ENCODE assay signal across 32 mouse cellular contexts in genomic region chr1:63579153-63579552, GRCm38 (mm10). TPM values are rescaled to one million over a fixed set of nuclear protein-coding genes. Genes with fewer than 3 reads are reported as not detected.
DNase-seq lines count a peak whose midpoint lies in the region; ATAC-seq and TF ChIP-seq lines count a peak whose summit lies in the region.
"Had no signal": no experiment of that assay in that cellular context is flagged by ENCODE, and none has a peak within 500 bp of the region (broad histone marks: within the 10 kb centered on the region; RNA-seq: fewer than 3 reads in every experiment).

No protein-coding gene starts in this region.

- H3K27me3 ChIP-seq in forebrain, embryonic 13.5 days = no peaks in the 10 kb centered on the region
- H3K27me3 ChIP-seq in forebrain, embryonic 12.5 days = no peaks in the 10 kb centered on the region
- H3K27me3 ChIP-seq in hindbrain, postnatal 0 days (ENCODE audit: insufficient read depth, low read length) = no peaks in the 10 kb centered on the region
- H3K27me3 ChIP-seq in hindbrain, embryonic 13.5 days = no peaks in the 10 kb centered on the region
- H3K27me3 ChIP-seq in forebrain, postnatal 0 days (ENCODE audit: insufficient read depth, low read length) = no peaks in the 10 kb centered on the region
- H3K27me3 ChIP-seq: embryonic facial prominence, embryonic 13.5 days had no signal

- H3K9me3 ChIP-seq in forebrain, embryonic 13.5 days (replicated peaks) = no peaks in the 10 kb centered on the region
- no peaks in the 10 kb centered on the region for H3K9me3 ChIP-seq in forebrain, embryonic 12.5 days
- no peaks in the 10 kb centered on the region for H3K9me3 ChIP-seq in hindbrain, postnatal 0 days (ENCODE audit: low read length)
- no peaks in the 10 kb centered on the region for H3K9me3 ChIP-seq in hindbrain, embryonic 13.5 days
- H3K9me3 ChIP-seq in forebrain, postnatal 0 days (ENCODE audit: low read length) = no peaks in the 10 kb centered on the region
- H3K9me3 ChIP-seq: embryonic facial prominence, embryonic 10.5 days; embryonic facial prominence, embryonic 13.5 days; hindbrain, embryonic 10.5 days had no signal

- H3K4me1 ChIP-seq in forebrain, embryonic 13.5 days = peaks cover 8% of the 10 kb centered on the region
- peaks cover 8% of the 10 kb centered on the region for H3K4me1 ChIP-seq in forebrain, embryonic 12.5 days
- no peaks in the 10 kb centered on the region for H3K4me1 ChIP-seq in hindbrain, postnatal 0 days (ENCODE audit: insufficient read depth, low read length)
- H3K4me1 ChIP-seq in hindbrain, embryonic 13.5 days (replicated peaks) = peaks cover 6% of the 10 kb centered on the region
- H3K4me1 ChIP-seq in forebrain, postnatal 0 days (ENCODE audit: insufficient read depth) = no peaks in the 10 kb centered on the region

- H3K27ac ChIP-seq in forebrain, embryonic 13.5 days = no peak overlapping the region
- H3K27ac ChIP-seq in forebrain, embryonic 12.5 days = no peak overlapping the region
- no peak overlapping the region for H3K27ac ChIP-seq in hindbrain, postnatal 0 days
- H3K27ac ChIP-seq in hindbrain, embryonic 13.5 days = no peak overlapping the region
- H3K27ac ChIP-seq in forebrain, postnatal 0 days (ENCODE audit: low read depth, low read length) = no peak overlapping the region
- H3K27ac ChIP-seq: embryonic facial prominence, embryonic 10.5 days; embryonic facial prominence, embryonic 13.5 days; gastrocnemius, adult 2 months; hindbrain, embryonic 10.5 days; hindbrain, embryonic 14.5 days had no signal

- TF ChIP-seq CTCF in hindbrain, postnatal 0 days (IDR thresholded peaks at IDR 0.05; ENCODE audit: low read depth) = no peak
- no peak for TF ChIP-seq CTCF in forebrain, postnatal 0 days (IDR thresholded peaks at IDR 0.05; ENCODE audit: low read depth)

- DNase-seq in hindbrain, postnatal 0 days (ENCODE audit: low spot score) = peak; percentile 17
- DNase-seq in brain, adult 2 months (ENCODE audit: low read depth, low spot score) = peak; percentile 47
- DNase-seq in forebrain, postnatal 0 days = no peak
- DNase-seq: adrenal gland, postnatal 10 days; adrenal gland, postnatal 36 days; cerebellum, adult 11-12 months; cerebellum, adult 8-10 months; cerebellum, postnatal 36 days; embryo, embryonic 11 days; gastrocnemius, adult 2 months; gastrocnemius, postnatal 14 days; heart, adult 11 months; heart, postnatal 36 days had no signal

- H3K4me3 ChIP-seq in forebrain, embryonic 13.5 days = no peak overlapping the region
- H3K4me3 ChIP-seq in forebrain, embryonic 12.5 days (replicated peaks) = no peak overlapping the region
- H3K4me3 ChIP-seq in hindbrain, postnatal 0 days (ENCODE audit: low read length) = no peak overlapping the region
- no peak overlapping the region for H3K4me3 ChIP-seq in hindbrain, embryonic 13.5 days
- no peak overlapping the region for H3K4me3 ChIP-seq in forebrain, postnatal 0 days (ENCODE audit: low read depth, low read length)
- H3K4me3 ChIP-seq: embryonic facial prominence, embryonic 10.5 days; embryonic facial prominence, embryonic 13.5 days; erythroblast, embryonic 14.5 days; gastrocnemius, adult 2 months; hindbrain, embryonic 10.5 days had no signal

- no peak overlapping the region for H3K4me2 ChIP-seq in forebrain, embryonic 13.5 days
- H3K4me2 ChIP-seq in forebrain, embryonic 12.5 days = no peak overlapping the region
- H3K4me2 ChIP-seq in hindbrain, postnatal 0 days (ENCODE audit: low read depth, low read length) = no peak overlapping the region
- H3K4me2 ChIP-seq in hindbrain, embryonic 13.5 days = no peak overlapping the region
- no peak overlapping the region for H3K4me2 ChIP-seq in forebrain, postnatal 0 days (ENCODE audit: low read depth)
- H3K4me2 ChIP-seq: embryonic facial prominence, embryonic 13.5 days; heart, embryonic 11.5 days; hindbrain, embryonic 14.5 days had no signal

- peak; percentile 21; the same call in 1 of the 2 replicates for ATAC-seq in forebrain, embryonic 13.5 days
- no peak for ATAC-seq in forebrain, embryonic 12.5 days (ENCODE audit: low FRiP score)
- ATAC-seq in hindbrain, postnatal 0 days = no peak
- no peak for ATAC-seq in hindbrain, embryonic 13.5 days (ENCODE audit: low FRiP score)
- peak; percentile 77 for ATAC-seq in forebrain, postnatal 0 days
- no peak for ATAC-seq in megakaryocyte progenitor cell, adult 5-6 weeks (replicated peaks; ENCODE audit: poor library complexity)
- ATAC-seq: activated CD4-positive, CD25-positive, alpha-beta regulatory T cell, adult 4 months; intestine, postnatal 0 days had no signal

- no peak overlapping the region for H3K9ac ChIP-seq in forebrain, embryonic 13.5 days
- H3K9ac ChIP-seq in forebrain, embryonic 12.5 days = no peak overlapping the region
- H3K9ac ChIP-seq in hindbrain, postnatal 0 days (replicated peaks; ENCODE audit: low read length) = no peak overlapping the region
- no peak overlapping the region for H3K9ac ChIP-seq in hindbrain, embryonic 13.5 days
- no peak overlapping the region for H3K9ac ChIP-seq in forebrain, postnatal 0 days
- H3K9ac ChIP-seq: embryonic facial prominence, embryonic 13.5 days; hindbrain, embryonic 14.5 days had no signal

- no peaks in the 10 kb centered on the region for H3K36me3 ChIP-seq in forebrain, embryonic 13.5 days (ENCODE audit: poor library complexity, severe bottlenecking)
- H3K36me3 ChIP-seq in forebrain, embryonic 12.5 days (replicated peaks) = no peaks in the 10 kb centered on the region
- H3K36me3 ChIP-seq in hindbrain, postnatal 0 days (ENCODE audit: insufficient read depth, low read length) = no peaks in the 10 kb centered on the region
- no peaks in the 10 kb centered on the region for H3K36me3 ChIP-seq in hindbrain, embryonic 13.5 days
- no peaks in the 10 kb centered on the region for H3K36me3 ChIP-seq in forebrain, postnatal 0 days (ENCODE audit: insufficient read depth)
- H3K36me3 ChIP-seq: embryonic facial prominence, embryonic 10.5 days; embryonic facial prominence, embryonic 13.5 days; hindbrain, embryonic 10.5 days had no signal

- 65% methylated on average over 8 of the region's 8 CpGs for WGBS in forebrain, embryonic 13.5 days
- WGBS in forebrain, embryonic 12.5 days = 71% methylated on average over 8 of the region's 8 CpGs
- 69% methylated on average over 8 of the region's 8 CpGs for WGBS in hindbrain, postnatal 0 days
- WGBS in hindbrain, embryonic 13.5 days = 75% methylated on average over 8 of the region's 8 CpGs
- 61% methylated on average over 8 of the region's 8 CpGs for WGBS in forebrain, postnatal 0 days

RNA-seq across cellular contexts. Expression of gene Gm39653, which starts 36.6 kb away (rescaled TPM):
- not detected in 2 replicates for polyA plus RNA-seq in forebrain, embryonic 13.5 days (2015; fragmentation: Nextera tagmentation; extraction: Ambion mirVana)
- not detected in 2 replicates for polyA plus RNA-seq in forebrain, embryonic 12.5 days (2016; fragmentation: Nextera tagmentation; extraction: Ambion mirVana)
- not detected in 2 replicates for total RNA-seq in hindbrain, postnatal 0 days (2014; rRNA removed)
- not detected in 2 replicates for polyA plus RNA-seq in hindbrain, postnatal 0 days (2015; fragmentation: Nextera tagmentation; extraction: Ambion mirVana)
- polyA plus RNA-seq in hindbrain, embryonic 13.5 days (2015; fragmentation: Nextera tagmentation; extraction: Ambion mirVana) = 0.18 TPM in 1 of 2 replicates, not detected in the other
- not detected in 2 replicates for total RNA-seq in forebrain, postnatal 0 days (2014; rRNA removed)
- polyA plus RNA-seq in forebrain, postnatal 0 days (2015; fragmentation: Nextera tagmentation; extraction: Ambion mirVana) = not detected in 2 replicates
- not detected in 2 replicates for total RNA-seq in megakaryocyte progenitor cell, adult 5-6 weeks (2015)
- total RNA-seq in megakaryocyte progenitor cell, adult 5-6 weeks (2017) = not detected in 2 replicates
- total RNA-seq: adrenal gland, postnatal 10 days; adrenal gland, postnatal 36 days; ES-E14; gastrocnemius, adult 2 months; gastrocnemius, postnatal 14 days; gastrocnemius, postnatal 4 days; heart, adult 8-10 months; heart, postnatal 36 days had no signal
- polyA plus RNA-seq: activated CD4-positive, CD25-positive, alpha-beta regulatory T cell, adult 4 months; embryonic facial prominence, embryonic 10.5 days; embryonic facial prominence, embryonic 13.5 days; erythroblast, embryonic 14.5 days; frontal cortex, adult 2 months; heart, embryonic 11.5 days; heart, embryonic 14.5 days; heart, postnatal 0 days; hindbrain, embryonic 10.5 days; intestine, embryonic 14.5 days; intestine, postnatal 0 days had no signal

Comparison
In these comparisons a context has a peak if more than half of its experiments do, and no peak if none do; other contexts are left out.
1. ATAC-seq: peak in forebrain, embryonic 13.5 days (single experiment) and forebrain, postnatal 0 days (single experiment); none in forebrain, embryonic 12.5 days (single experiment), hindbrain, postnatal 0 days (single experiment), hindbrain, embryonic 13.5 days (single experiment) and megakaryocyte progenitor cell, adult 5-6 weeks (single experiment).